Mouse (Mus musculus): ENCODE measurements around the gene Usp34.

- TF ChIP-seq CTCF (IDR thresholded peaks at IDR 0.05; ENCODE audit: low read depth, low read length) (no peak), POLR2A (IDR thresholded peaks at IDR 0.05; ENCODE audit: borderline replicate concordance, low read depth, low read length) (no peak)
Measured at GRCm38 (mm10) chr11:23299910-23300309, 6.8 kb upstream of the Usp34 start.
